Mouse (Mus musculus) ES-E14 (cell line): Measurements from ENCODE around the gene Tmem222.

Source experiments
- CHD2 ChIP-seq: IDR thresholded peaks from 2 replicates; pipeline ENCODE4 v1.6.1; 2014; ENCODE audit warnings: mild to moderate bottlenecking, low read depth, low read length, inconsistent platforms
- HCFC1 ChIP-seq: IDR thresholded peaks from 2 replicates; pipeline ENCODE4 v1.6.1; 2012; ENCODE audit warnings: low read length, inconsistent platforms, borderline replicate concordance; ENCODE audit not compliant: insufficient read depth
- MAFK ChIP-seq: IDR thresholded peaks from 2 replicates; pipeline ENCODE4 v1.6.1; 2014; ENCODE audit warnings: mild to moderate bottlenecking, low read depth, low read length, inconsistent platforms; ENCODE audit not compliant: insufficient read depth
- ZC3H11A ChIP-seq: IDR thresholded peaks from 2 replicates; pipeline ENCODE4 v1.6.1; 2012; ENCODE audit warnings: low read depth, mild to moderate bottlenecking, inconsistent platforms, low read length, borderline replicate concordance
- ZNF384 ChIP-seq: IDR thresholded peaks from 2 replicates; pipeline ENCODE4 v1.6.1; 2012; ENCODE audit warnings: low read depth, low read length, inconsistent platforms

DNA sequence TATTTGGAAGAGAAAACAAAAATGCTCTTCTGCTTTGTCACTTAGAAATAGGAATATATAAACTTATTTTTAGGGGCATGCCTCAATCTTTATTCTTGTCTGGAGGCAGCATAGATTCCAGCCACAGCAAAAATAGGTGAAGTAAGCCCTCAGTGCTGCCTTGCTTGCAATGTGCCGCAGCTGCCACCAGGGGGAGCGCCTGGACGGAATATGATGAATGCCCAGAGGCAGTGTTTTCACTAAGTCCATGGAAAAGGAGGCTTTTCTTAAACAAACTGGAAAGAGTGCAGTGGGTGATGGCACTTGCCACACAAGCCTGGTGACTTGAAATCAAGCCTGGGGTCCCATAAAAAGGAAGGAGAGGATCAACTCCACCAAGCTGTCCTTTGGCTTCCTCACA is 32.4 kb upstream of the Tmem222 start:
- TF ChIP-seq CHD2 (no peak), MAFK (peak; percentile 22; the same call in 1 of the 2 replicates), HCFC1 (no peak), ZC3H11A (no peak), ZNF384 (no peak)
